Mouse (Mus musculus): ENCODE results near the gene Hsd17b14.
"Not testable (repeated sequence)": the region's sequence is repeated elsewhere in the genome, so short reads cannot be mapped to it uniquely, and the experiment has no call there.

The Hsd17b14 gene

GRCm38 (mm10) chr7:45554744-45555143 lies at the start of gene Hsd17b14:
Gene Hsd17b14 (plus strand): TSS chr7:45554893.
- no peak for DNase-seq

GRCm38 (mm10) chr7:45507583-45507982 lies 47.1 kb upstream of the Hsd17b14 start:
- DNase-seq = no peak

GRCm38 (mm10) chr7:45508561-45508960 lies 46.1 kb upstream of the Hsd17b14 start:
- DNase-seq = no peak

- peak; percentile 18 to 33 for DNase-seq
Measured at GRCm38 (mm10) chr7:45509181-45509882, 45.4 kb upstream of the Hsd17b14 start.

GRCm38 (mm10) chr7:45509912-45510787 lies 44.5 kb upstream of the Hsd17b14 start, which contains the start of gene Nucb1:
Gene Nucb1 (minus strand): TSS chr7:45510406.
- DNase-seq = peak; percentile 92 to 93

- no peak for DNase-seq
Measured at GRCm38 (mm10) chr7:45514411-45514810, 40.3 kb upstream of the Hsd17b14 start.

- DNase-seq = no peak
Measured at GRCm38 (mm10) chr7:45515436-45515835, 39.3 kb upstream of the Hsd17b14 start.

- not testable (repeated sequence) for DNase-seq
Measured at GRCm38 (mm10) chr7:45516846-45517245, 37.8 kb upstream of the Hsd17b14 start.

- DNase-seq = peak in 1 of 2 experiments; percentile 22
Measured at GRCm38 (mm10) chr7:45518618-45519017, 36.1 kb upstream of the Hsd17b14 start.

- peak; percentile 41 to 55 for DNase-seq
Measured at GRCm38 (mm10) chr7:45519345-45520120, 35.2 kb upstream of the Hsd17b14 start.

GRCm38 (mm10) chr7:45520605-45521004 lies 34.1 kb upstream of the Hsd17b14 start:
- no peak for DNase-seq

- DNase-seq = peak; percentile 89 to 92
Measured at GRCm38 (mm10) chr7:45521728-45522184, 32.9 kb upstream of the Hsd17b14 start.

- DNase-seq = no peak
Measured at GRCm38 (mm10) chr7:45522194-45522752, 32.4 kb upstream of the Hsd17b14 start.

- DNase-seq = peak in 1 of 2 experiments; percentile 22
Measured at GRCm38 (mm10) chr7:45522957-45523676, 31.6 kb upstream of the Hsd17b14 start.

GRCm38 (mm10) chr7:45523678-45524170 lies 31.0 kb upstream of the Hsd17b14 start:
- DNase-seq = no peak

GRCm38 (mm10) chr7:45524841-45525621 lies 29.7 kb upstream of the Hsd17b14 start:
- no peak for DNase-seq

- DNase-seq = peak; percentile 94 to 97
Measured at GRCm38 (mm10) chr7:45525809-45526473, 28.8 kb upstream of the Hsd17b14 start, which contains the start of the genes Ppp1r15a and Plekha4. Gene Ppp1r15a (minus strand): TSS chr7:45526268. Gene Plekha4 (plus strand): TSS chr7:45526330.

- peak in 1 of 2 experiments; percentile 19 for DNase-seq
Measured at GRCm38 (mm10) chr7:45526474-45527120, 28.1 kb upstream of the Hsd17b14 start.

GRCm38 (mm10) chr7:45527169-45527568 lies 27.5 kb upstream of the Hsd17b14 start:
- not testable (repeated sequence) for DNase-seq

Measured in thymus, postnatal 36 days (tissue).